Mouse (Mus musculus) c-Kit-negative CD71-positive TER-119-positive erythroid progenitor cells, embryonic 14.5 days (primary cell): ENCODE results near the gene Olfr826.
"Not testable (repeated sequence)": the region's sequence is repeated elsewhere in the genome, so short reads cannot be mapped to it uniquely, and the experiment has no call there.

Source experiments
- DNase-seq: peaks from one replicate; pipeline ENCODE4 v3.0.0-alpha.2; 2013; ENCODE audit warnings: low read depth, low spot score

The Olfr826 gene

DNA sequence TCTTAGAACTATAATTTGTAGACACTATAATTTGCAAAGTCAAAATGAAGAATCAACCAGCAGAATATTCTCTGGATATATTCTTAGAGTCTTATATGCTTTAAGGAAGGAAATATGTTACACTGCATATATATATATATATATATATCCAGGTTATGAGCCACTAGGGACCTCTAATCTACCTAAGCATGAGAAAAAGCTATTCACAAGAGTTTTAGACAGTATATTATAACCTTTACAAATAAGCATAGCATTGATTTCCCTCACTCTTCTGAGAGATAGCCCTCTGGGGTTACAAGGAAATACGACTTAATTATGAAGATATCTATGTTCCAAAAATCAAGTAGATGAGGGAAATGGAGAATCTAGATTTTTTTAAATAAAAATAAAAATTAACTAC is at the start of gene Olfr826:
Gene Olfr826 (minus strand): TSS at position 101 of the 400 bp plus-strand sequence.
- DNase-seq = no peak

DNA sequence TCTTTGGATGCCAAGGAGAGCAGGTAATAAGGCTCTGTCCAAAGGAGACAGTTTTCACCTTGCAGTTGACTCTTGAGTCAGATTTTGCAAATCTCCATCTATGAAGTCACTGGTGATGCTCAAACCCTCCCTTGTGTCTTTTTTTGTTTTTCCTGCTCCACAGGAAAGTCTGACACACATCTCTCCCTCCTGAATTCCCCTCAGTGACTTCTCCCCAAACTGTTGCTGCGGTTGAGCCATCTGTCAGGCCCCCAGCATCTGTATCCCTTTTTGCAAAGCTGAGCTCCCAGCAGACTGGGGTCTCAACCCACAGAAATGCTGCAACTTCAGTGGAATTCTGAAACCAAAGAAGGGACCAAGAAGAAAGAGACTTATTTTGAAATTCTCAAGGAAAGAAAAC is 48.1 kb upstream of the Olfr826 start:
- no peak for DNase-seq

DNA sequence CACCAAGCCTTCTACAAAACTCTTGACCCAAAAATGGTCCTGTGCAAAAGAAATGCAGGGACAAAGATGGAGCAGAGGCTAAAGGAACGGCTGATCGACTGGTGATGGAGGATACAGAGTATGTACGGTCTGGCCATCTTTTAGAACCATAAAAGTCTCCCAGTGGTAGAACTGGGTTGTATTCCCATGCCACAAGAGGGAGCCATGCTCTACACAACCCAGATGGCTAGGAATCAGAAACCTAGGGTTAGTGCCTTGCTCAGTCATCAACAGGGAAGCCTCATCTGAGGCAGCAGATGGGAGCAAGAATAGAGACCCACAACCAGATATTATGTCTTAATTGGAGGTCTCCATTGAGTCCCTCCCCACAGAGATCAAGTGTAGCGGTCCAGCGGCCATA is 45.6 kb upstream of the Olfr826 start:
- DNase-seq = no peak

DNA sequence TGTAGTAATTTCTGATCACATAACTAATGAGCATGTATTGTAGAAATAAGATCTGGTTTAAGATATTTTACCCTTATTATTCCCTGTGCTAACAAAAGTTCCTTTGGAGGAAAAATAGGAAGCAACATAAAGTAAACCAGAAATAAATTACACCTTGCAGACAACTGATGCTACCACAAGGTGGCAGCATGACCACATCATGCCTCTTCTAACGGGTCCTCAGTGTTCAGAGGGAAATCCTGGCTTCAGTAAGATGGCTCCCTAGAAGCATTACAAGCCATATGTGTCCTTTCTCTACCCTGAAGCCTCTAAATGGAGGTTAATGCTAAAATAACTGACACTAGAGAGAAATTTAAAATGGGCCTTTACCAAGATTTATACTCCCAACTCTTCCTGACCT is 44.3 kb upstream of the Olfr826 start:
- peak; percentile 5 for DNase-seq

DNA sequence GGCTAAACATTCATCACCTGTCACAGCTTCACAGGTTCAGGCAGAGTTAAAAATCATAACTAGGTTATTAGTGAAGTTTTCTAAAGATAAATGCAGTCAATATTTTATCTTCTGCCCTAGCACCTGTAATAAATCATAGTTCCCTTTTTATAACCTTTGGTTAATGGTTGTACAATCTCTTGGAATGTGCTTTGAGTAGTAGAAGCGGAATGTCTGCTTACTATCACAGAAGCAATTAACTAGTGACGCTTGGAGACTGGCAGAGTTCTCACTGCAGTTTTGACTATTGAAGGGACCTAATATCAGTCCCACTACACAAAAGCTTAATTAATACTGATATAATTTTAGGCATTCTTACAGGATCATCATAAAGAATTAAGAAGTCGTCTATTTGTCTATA is 41.0 kb upstream of the Olfr826 start:
- DNase-seq = no peak

DNA sequence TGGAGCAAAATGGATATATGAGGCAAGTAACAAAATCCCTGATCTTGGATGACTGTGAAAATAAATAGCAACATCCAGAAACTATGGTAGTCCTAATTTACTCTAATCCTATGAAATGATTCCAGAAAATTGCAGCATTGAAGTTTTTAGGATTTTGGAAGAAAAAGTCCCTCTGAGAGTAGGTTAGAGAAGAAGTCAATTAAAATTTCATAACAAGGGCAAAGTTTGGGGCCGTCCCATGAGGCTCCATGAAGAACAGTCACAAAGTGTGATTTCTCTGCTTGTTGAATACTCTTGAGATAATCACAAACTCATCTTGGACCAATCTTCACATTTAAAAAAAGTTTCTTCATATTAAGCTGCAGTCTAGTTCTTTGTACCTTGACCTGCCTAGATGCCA is 30.3 kb upstream of the Olfr826 start, which contains the start of gene Olfr827:
Gene Olfr827 (minus strand): TSS at position 101 of the 400 bp plus-strand sequence.
- no peak for DNase-seq

DNA sequence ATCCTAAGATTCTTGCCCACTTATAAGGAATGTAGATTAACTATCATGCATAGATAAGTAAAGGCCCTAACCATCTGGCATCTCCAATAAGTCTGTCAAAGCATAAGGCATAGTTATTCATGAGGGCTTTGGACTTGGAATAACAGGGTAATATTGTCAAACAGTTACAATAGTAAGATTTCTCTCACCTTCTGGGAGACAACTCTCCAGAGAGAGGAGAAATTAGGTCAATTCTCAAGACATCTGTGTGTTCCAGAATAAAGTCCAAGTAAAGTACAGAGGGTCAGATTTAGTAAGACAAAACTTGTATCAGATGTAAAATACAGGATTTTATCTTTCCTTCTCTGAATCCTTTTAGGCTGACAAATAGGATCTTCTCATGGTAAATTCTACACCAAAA is 17.3 kb downstream of the Olfr826 start, which contains the start of gene Olfr825:
Gene Olfr825 (minus strand): TSS at position 101 of the 400 bp plus-strand sequence.
- DNase-seq = no peak

DNA sequence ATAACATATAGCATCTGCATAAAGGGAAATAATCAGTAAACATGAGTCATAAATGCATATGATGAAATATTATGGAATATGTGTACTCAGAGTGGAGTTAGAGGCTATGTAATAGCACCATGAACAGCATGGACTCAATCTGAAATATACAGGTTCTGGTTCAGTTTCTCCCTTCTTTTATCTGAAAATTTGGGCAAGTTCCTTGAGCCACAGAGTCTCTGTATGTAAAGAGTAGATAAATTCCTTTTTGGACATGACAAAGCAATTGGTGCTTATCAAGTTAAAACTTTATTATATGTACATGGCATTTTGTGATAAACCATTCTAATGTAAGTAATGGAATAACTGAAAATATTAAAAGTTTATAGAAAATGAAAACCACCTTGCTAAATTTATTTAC is 18.8 kb downstream of the Olfr826 start:
- no peak for DNase-seq

DNA sequence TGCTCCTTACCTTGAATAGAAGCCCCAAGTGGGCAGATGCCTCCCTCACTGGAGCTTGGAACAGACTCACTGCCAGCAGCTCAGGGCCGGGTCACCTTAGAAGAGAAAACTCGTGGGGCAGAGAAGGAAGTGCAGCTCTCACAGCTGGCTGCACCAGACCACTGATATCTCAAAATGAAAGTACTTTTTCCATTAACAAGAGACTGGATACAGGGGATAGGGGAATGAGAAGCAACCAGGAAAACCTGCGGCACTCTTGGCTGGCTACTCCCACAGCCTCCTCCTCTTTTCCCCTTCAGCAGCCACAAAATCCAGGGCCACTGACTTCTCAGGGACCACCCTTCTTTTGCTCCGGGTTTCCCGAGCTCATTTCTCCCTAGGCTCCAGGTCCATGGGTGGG is 39.9 kb downstream of the Olfr826 start:
- no peak for DNase-seq

DNA sequence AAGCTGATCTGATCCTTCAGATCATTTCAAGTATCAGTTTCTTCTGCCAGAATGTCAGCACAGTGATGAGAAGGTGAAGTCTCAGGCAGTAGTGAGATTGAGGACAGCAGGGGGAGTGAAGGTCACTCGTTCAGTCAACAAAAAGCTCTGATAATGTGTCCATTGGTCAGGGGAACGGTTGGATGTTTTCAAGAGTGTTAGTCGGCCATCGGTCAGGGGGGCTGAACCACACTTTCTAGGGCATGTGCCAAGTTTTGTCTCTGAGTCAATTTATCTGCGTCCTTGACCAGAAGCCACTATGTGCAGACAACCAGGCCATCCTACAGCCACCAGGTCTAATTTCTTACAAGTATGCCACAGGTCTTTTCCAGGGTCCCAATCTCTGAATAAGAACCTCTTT is 41.5 kb downstream of the Olfr826 start:
- DNase-seq = not testable (repeated sequence)

DNA sequence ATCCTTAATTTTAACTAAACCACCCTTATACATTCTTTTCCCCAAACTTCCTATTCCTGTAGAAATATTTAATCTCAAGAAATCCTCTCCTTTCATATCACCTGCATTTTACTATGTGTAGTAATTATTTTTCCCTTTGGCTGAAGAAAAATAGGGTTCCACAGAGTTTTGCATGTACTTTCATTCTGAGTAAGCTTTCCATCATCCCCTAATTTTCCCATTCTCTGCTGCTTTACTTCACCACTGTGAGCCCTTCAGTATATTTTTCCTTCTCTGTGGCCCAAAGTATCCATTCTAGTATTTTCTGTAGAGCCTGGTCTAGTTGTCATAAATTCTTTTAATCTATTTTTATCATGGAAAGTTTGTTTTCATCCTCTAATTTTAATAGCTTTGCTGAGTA is 49.2 kb downstream of the Olfr826 start:
- DNase-seq = no peak

DNA sequence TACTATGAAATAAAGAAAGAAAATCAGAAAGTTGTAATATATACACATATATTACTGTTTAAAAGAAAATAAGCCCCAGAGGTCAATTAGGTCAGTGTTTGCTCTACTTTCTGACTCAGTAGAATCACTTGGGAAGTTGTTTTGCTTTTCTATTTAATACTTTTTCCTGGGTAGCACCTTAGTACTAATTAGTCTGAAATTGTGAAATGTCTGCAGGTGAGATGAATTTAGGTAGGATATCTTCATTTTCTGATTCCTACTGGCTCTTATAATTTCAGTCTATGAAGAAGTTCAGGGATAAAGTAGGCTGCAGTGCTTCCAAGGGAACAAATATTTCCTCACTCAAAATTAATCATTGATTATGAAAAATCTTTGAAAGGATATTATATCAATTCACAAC is 54.1 kb downstream of the Olfr826 start, which contains the start of gene Olfr824:
Gene Olfr824 (minus strand): TSS at position 101 of the 400 bp plus-strand sequence.
- not testable (repeated sequence) for DNase-seq
